15 mouse cellular contexts compared by ENCODE assay signal in the genomic region with DNA sequence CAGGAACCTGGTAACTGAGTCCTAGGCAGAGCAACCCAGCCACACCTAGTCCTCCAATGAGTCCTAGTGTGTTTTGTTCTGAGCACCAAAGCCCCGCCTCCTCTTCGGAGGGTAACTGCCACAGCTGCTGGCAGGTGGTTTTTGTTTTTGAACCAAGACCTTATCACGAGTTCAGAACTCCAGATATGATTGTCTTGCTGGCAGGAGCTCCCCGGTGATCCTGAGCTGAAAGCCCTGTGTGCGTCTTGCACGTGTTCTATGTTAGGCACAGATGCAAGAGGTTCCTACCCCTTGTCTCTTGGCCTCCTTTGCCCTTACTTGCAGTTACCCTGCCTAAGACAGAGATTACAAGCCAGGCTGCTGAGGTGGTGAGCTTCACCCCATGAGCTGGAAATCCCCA. TPM values are rescaled to one million over a fixed set of nuclear protein-coding genes. Genes with fewer than 3 reads are reported as not detected.
A peak's percentile ranks its signal among the peaks of the same experiment; 100 is the strongest.
DNase-seq lines count a peak whose midpoint lies in the region; ATAC-seq and TF ChIP-seq lines count a peak whose summit lies in the region.
"Had no signal": no experiment of that assay in that cellular context is flagged by ENCODE, and none has a peak within 500 bp of the region (broad histone marks: within the 10 kb centered on the region; RNA-seq: fewer than 3 reads in every experiment).

No protein-coding gene starts in this region.

- H3K9me3 ChIP-seq in megakaryocyte, embryonic 14.5 days, result no peaks in the 10 kb centered on the region
- H3K9me3 ChIP-seq in intestine, postnatal 0 days (ENCODE audit: control insufficient read depth), result no peaks in the 10 kb centered on the region
- no peaks in the 10 kb centered on the region for H3K9me3 ChIP-seq in hindbrain, embryonic 10.5 days
- H3K9me3 ChIP-seq: embryonic facial prominence, embryonic 10.5 days; forebrain, embryonic 13.5 days; stomach, embryonic 15.5 days had no signal

- H3K27me3 ChIP-seq in megakaryocyte, embryonic 14.5 days (replicated peaks), result peaks cover 11% of the 10 kb centered on the region
- no peaks in the 10 kb centered on the region for H3K27me3 ChIP-seq in intestine, postnatal 0 days (replicated peaks; ENCODE audit: control insufficient read depth, insufficient read depth, low read length)
- no peaks in the 10 kb centered on the region; the same call in 1 of the 2 replicates for H3K27me3 ChIP-seq in hindbrain, embryonic 10.5 days (ENCODE audit: insufficient read depth, poor library complexity, severe bottlenecking)
- H3K27me3 ChIP-seq: forebrain, embryonic 13.5 days; stomach, embryonic 15.5 days had no signal

- no peak for ATAC-seq in megakaryocyte, adult 5-6 weeks (ENCODE audit: poor library complexity, severe bottlenecking)
- peak; percentile 22; the same call in 1 of the 2 replicates for ATAC-seq in intestine, postnatal 0 days
- ATAC-seq in erythroid progenitor cell, adult 5-6 weeks (replicated peaks; ENCODE audit: low FRiP score, poor library complexity, severe bottlenecking), result no peak
- ATAC-seq: forebrain, embryonic 13.5 days had no signal

- no peak overlapping the region for H3K4me2 ChIP-seq in intestine, postnatal 0 days (replicated peaks; ENCODE audit: low read depth)
- H3K4me2 ChIP-seq: forebrain, embryonic 13.5 days; stomach, embryonic 15.5 days had no signal

- peaks cover 85% of the 10 kb centered on the region for H3K4me1 ChIP-seq in megakaryocyte, embryonic 14.5 days
- H3K4me1 ChIP-seq in intestine, postnatal 0 days (replicated peaks; ENCODE audit: control insufficient read depth, insufficient read depth, low read length), result no peaks in the 10 kb centered on the region
- H3K4me1 ChIP-seq in hindbrain, embryonic 10.5 days (replicated peaks), result peaks cover 19% of the 10 kb centered on the region
- H3K4me1 ChIP-seq: stomach, embryonic 15.5 days had no signal

- DNase-seq in spleen, postnatal 4 days (ENCODE audit: low spot score in 2 of 2), result peak; percentile 45 to 65
- no peak for DNase-seq in urinary bladder, adult 2 months (ENCODE audit: low spot score)
- no peak for DNase-seq in hindbrain, embryonic 10.5 days (ENCODE audit: low spot score)
- no peak for DNase-seq in cerebellum, postnatal 14 days
- DNase-seq: adrenal gland, postnatal 10 days; cerebellum, adult 11 months; left cerebral cortex, postnatal 4 days had no signal

- H3K4me3 ChIP-seq in megakaryocyte, embryonic 14.5 days (replicated peaks), result peak overlapping the region; percentile 15
- H3K4me3 ChIP-seq in intestine, postnatal 0 days (ENCODE audit: low read depth, low read length), result no peak overlapping the region
- H3K4me3 ChIP-seq in hindbrain, embryonic 10.5 days, result no peak overlapping the region
- H3K4me3 ChIP-seq: embryonic facial prominence, embryonic 10.5 days; forebrain, embryonic 13.5 days; layer of hippocampus, adult 2 months; stomach, embryonic 15.5 days had no signal

- 47% methylated on average over 6 of the region's 6 CpGs for WGBS in intestine, postnatal 0 days
- 74% methylated on average over 6 of the region's 6 CpGs for WGBS in hindbrain, embryonic 10.5 days

- 0 out of 2 replicates have a peak overlapping the region, but pooled peaks have one; percentile 7 for H3K27ac ChIP-seq in intestine, postnatal 0 days (ENCODE audit: low read depth, low read length)
- H3K27ac ChIP-seq in hindbrain, embryonic 10.5 days, result no peak overlapping the region
- H3K27ac ChIP-seq: embryonic facial prominence, embryonic 10.5 days; forebrain, embryonic 13.5 days; layer of hippocampus, adult 2 months; stomach, embryonic 15.5 days had no signal

- no peak for TF ChIP-seq CTCF in intestine, postnatal 0 days (IDR thresholded peaks at IDR 0.05; ENCODE audit: low read depth)

- H3K9ac ChIP-seq in intestine, postnatal 0 days (ENCODE audit: low read depth, low read length), result no peak overlapping the region
- H3K9ac ChIP-seq: forebrain, embryonic 13.5 days; stomach, embryonic 15.5 days had no signal

- no peaks in the 10 kb centered on the region for H3K36me3 ChIP-seq in megakaryocyte, embryonic 14.5 days (replicated peaks; ENCODE audit: low read length)
- H3K36me3 ChIP-seq in intestine, postnatal 0 days (ENCODE audit: control insufficient read depth, insufficient read depth), result no peaks in the 10 kb centered on the region
- no peaks in the 10 kb centered on the region for H3K36me3 ChIP-seq in hindbrain, embryonic 10.5 days
- H3K36me3 ChIP-seq: embryonic facial prominence, embryonic 10.5 days; stomach, embryonic 15.5 days had no signal

RNA-seq across cellular contexts. Expression of gene Sash3, which starts 4.8 kb away (rescaled TPM):
- 26.2 and 50.4 TPM in 2 replicates for polyA plus RNA-seq in megakaryocyte, embryonic 14.5 days (2012; ENCODE audit: insufficient read depth, low replicate concordance)
- total RNA-seq in megakaryocyte, adult 5-6 weeks (2015), result 96.3 and 105 TPM in 2 replicates
- total RNA-seq in megakaryocyte, adult 5-6 weeks (2017), result 146 and 154 TPM in 2 replicates
- polyA plus RNA-seq in intestine, postnatal 0 days (2015; fragmentation: Nextera tagmentation; extraction: Ambion mirVana), result 1.5 and 2.1 TPM in 2 replicates
- total RNA-seq in erythroid progenitor cell, adult 5-6 weeks (2015; ENCODE audit: low replicate concordance), result 24.5 and 33.5 TPM in 2 replicates
- total RNA-seq in erythroid progenitor cell, adult 5-6 weeks (2017; ENCODE audit: low replicate concordance), result 13.0 and 24.5 TPM in 2 replicates
- polyA plus RNA-seq in urinary bladder, adult 2 months (2012; rRNA removed), result 2.9 and 3.0 TPM in 2 replicates
- polyA plus RNA-seq in hindbrain, embryonic 10.5 days (2016; fragmentation: Nextera tagmentation; extraction: Ambion mirVana), result 1.1 and 1.9 TPM in 2 replicates

RNA-seq across cellular contexts. Expression of gene Xpnpep2, which starts 33.0 kb away (rescaled TPM):
- 0.26 TPM in 1 of 2 replicates, not detected in the other for polyA plus RNA-seq in megakaryocyte, embryonic 14.5 days (2012; ENCODE audit: insufficient read depth, low replicate concordance)
- not detected in 2 replicates for total RNA-seq in megakaryocyte, adult 5-6 weeks (2015)
- total RNA-seq in megakaryocyte, adult 5-6 weeks (2017), result not detected in 2 replicates
- 3.9 and 4.4 TPM in 2 replicates for polyA plus RNA-seq in intestine, postnatal 0 days (2015; fragmentation: Nextera tagmentation; extraction: Ambion mirVana)
- not detected in 2 replicates for total RNA-seq in erythroid progenitor cell, adult 5-6 weeks (2015; ENCODE audit: low replicate concordance)
- total RNA-seq in erythroid progenitor cell, adult 5-6 weeks (2017; ENCODE audit: low replicate concordance), result not detected in 2 replicates
- 2.1 and 3.0 TPM in 2 replicates for polyA plus RNA-seq in urinary bladder, adult 2 months (2012; rRNA removed)
- polyA plus RNA-seq in hindbrain, embryonic 10.5 days (2016; fragmentation: Nextera tagmentation; extraction: Ambion mirVana), result 1.3 and 1.4 TPM in 2 replicates

Comparison
In these comparisons a context has a peak if more than half of its experiments do, and no peak if none do; other contexts are left out.
1. DNase-seq: peak in spleen, postnatal 4 days (2 of 2); none in urinary bladder, adult 2 months (single experiment), hindbrain, embryonic 10.5 days (single experiment) and cerebellum, postnatal 14 days (0 of 2).